Mouse (Mus musculus) adrenal gland, adult (tissue): ENCODE data around the gene Slc48a1.

ENCODE experiments used
- DNase-seq, 2 experiments: peaks; one replicate each; pipeline ENCODE4 v3.0.0; 2022 to 2023; ENCODE audit warnings: low spot score in 1 of 2; ENCODE audit not compliant: inconsistent age in 2 of 2

Gene Slc48a1

GRCm38 (mm10) chr15:97798134-97798533 is 19.8 kb downstream of the Slc48a1 start:
- peak; percentile 68 to 71 for DNase-seq

GRCm38 (mm10) chr15:97799446-97799845 is 21.1 kb downstream of the Slc48a1 start:
- no peak for DNase-seq

- DNase-seq, result no peak
Observed at GRCm38 (mm10) chr15:97800853-97801252, 22.5 kb downstream of the Slc48a1 start.

- DNase-seq, result no peak
Observed at GRCm38 (mm10) chr15:97801811-97802210, 23.5 kb downstream of the Slc48a1 start.

- DNase-seq, result no peak
Observed at GRCm38 (mm10) chr15:97802575-97802974, 24.3 kb downstream of the Slc48a1 start.

- no peak for DNase-seq
Observed at GRCm38 (mm10) chr15:97807867-97808266, 29.5 kb downstream of the Slc48a1 start.

- DNase-seq, result peak in 1 of 2 experiments; percentile 79
Observed at GRCm38 (mm10) chr15:97808532-97808931, 30.2 kb downstream of the Slc48a1 start.

- no peak for DNase-seq
Observed at GRCm38 (mm10) chr15:97809206-97809605, 30.9 kb downstream of the Slc48a1 start.

- DNase-seq, result peak; percentile 86 to 92
Observed at GRCm38 (mm10) chr15:97809942-97810341, 31.6 kb downstream of the Slc48a1 start.

GRCm38 (mm10) chr15:97810399-97810798 is 32.1 kb downstream of the Slc48a1 start:
- no peak for DNase-seq

GRCm38 (mm10) chr15:97811307-97811706 is 33.0 kb downstream of the Slc48a1 start:
- no peak for DNase-seq

GRCm38 (mm10) chr15:97812126-97812525 is 33.8 kb downstream of the Slc48a1 start:
- peak; percentile 89 to 94 for DNase-seq

GRCm38 (mm10) chr15:97812875-97813274 is 34.6 kb downstream of the Slc48a1 start:
- peak in 1 of 2 experiments; percentile 60 for DNase-seq

GRCm38 (mm10) chr15:97813452-97814204 is 35.3 kb downstream of the Slc48a1 start:
- peak in 1 of 2 experiments; percentile 81 for DNase-seq

GRCm38 (mm10) chr15:97814703-97815102 is 36.4 kb downstream of the Slc48a1 start:
- peak; percentile 73 to 88 for DNase-seq

- peak in 1 of 2 experiments; percentile 88 for DNase-seq
Observed at GRCm38 (mm10) chr15:97815254-97815653, 36.9 kb downstream of the Slc48a1 start.

- DNase-seq, result no peak
Observed at GRCm38 (mm10) chr15:97816199-97816994, 38.1 kb downstream of the Slc48a1 start.

- DNase-seq, result no peak
Observed at GRCm38 (mm10) chr15:97819937-97820336, 41.6 kb downstream of the Slc48a1 start.

GRCm38 (mm10) chr15:97821321-97821982 is 43.1 kb downstream of the Slc48a1 start:
- DNase-seq, result peak; percentile 84 to 94

GRCm38 (mm10) chr15:97821983-97822363 is 43.7 kb downstream of the Slc48a1 start:
- peak; percentile 47 to 84 for DNase-seq

GRCm38 (mm10) chr15:97822545-97823228 is 44.4 kb downstream of the Slc48a1 start:
- DNase-seq, result peak in 1 of 2 experiments; percentile 83
